Mouse (Mus musculus) G1E (cell line): ENCODE results near the gene Fkbp11.

Source experiments
- CTCF ChIP-seq: IDR thresholded peaks from 2 replicates; pipeline ENCODE4 v1.5.1; 2012; ENCODE audit warnings: low read depth, low read length, inconsistent platforms, mixed read lengths
- GATA1 ChIP-seq: IDR thresholded peaks from 2 replicates; pipeline ENCODE4 v1.6.1; 2012; ENCODE audit warnings: borderline replicate concordance, low read length, inconsistent platforms, mixed read lengths

GRCm38 (mm10) chr15:98692171-98692715, 35.8 kb downstream of the Fkbp11 start:
- TF ChIP-seq GATA1 = no peak
- no peak for TF ChIP-seq CTCF
